Mouse (Mus musculus): ENCODE data around the gene Olfr1393.
A peak's percentile ranks its signal among the peaks of the same experiment; 100 is the strongest.
"Not testable (repeated sequence)": the region's sequence is repeated elsewhere in the genome, so short reads cannot be mapped to it uniquely, and the experiment has no call there.

Gene Olfr1393

GRCm38 (mm10) chr11:49251380-49251761 lies 26.7 kb upstream of the Olfr1393 start:
- DNase-seq, result no peak

GRCm38 (mm10) chr11:49252048-49252447 lies 26.1 kb upstream of the Olfr1393 start:
- no peak for DNase-seq

GRCm38 (mm10) chr11:49253035-49253434 lies 25.1 kb upstream of the Olfr1393 start:
- no peak for DNase-seq

- no peak for DNase-seq
Observed at GRCm38 (mm10) chr11:49259296-49259695, 18.8 kb upstream of the Olfr1393 start.

- no peak for DNase-seq
Observed at GRCm38 (mm10) chr11:49259829-49260228, 18.3 kb upstream of the Olfr1393 start.

- DNase-seq, result no peak
Observed at GRCm38 (mm10) chr11:49260598-49261312, 17.3 kb upstream of the Olfr1393 start.

- DNase-seq, result no peak
Observed at GRCm38 (mm10) chr11:49261313-49261855, 16.7 kb upstream of the Olfr1393 start.

- no peak for DNase-seq
Observed at GRCm38 (mm10) chr11:49262286-49262685, 15.8 kb upstream of the Olfr1393 start.

- DNase-seq, result no peak
Observed at GRCm38 (mm10) chr11:49263149-49263548, 15.0 kb upstream of the Olfr1393 start.

- no peak for DNase-seq
Observed at GRCm38 (mm10) chr11:49264081-49264480, 14.0 kb upstream of the Olfr1393 start.

GRCm38 (mm10) chr11:49264622-49265021 lies 13.5 kb upstream of the Olfr1393 start:
- DNase-seq, result no peak

- no peak for DNase-seq
Observed at GRCm38 (mm10) chr11:49265101-49265500, 13.0 kb upstream of the Olfr1393 start.

- DNase-seq, result no peak
Observed at GRCm38 (mm10) chr11:49266671-49267070, 11.4 kb upstream of the Olfr1393 start.

- no peak for DNase-seq
Observed at GRCm38 (mm10) chr11:49267316-49267715, 10.8 kb upstream of the Olfr1393 start.

GRCm38 (mm10) chr11:49267970-49268579 lies 10.0 kb upstream of the Olfr1393 start:
- DNase-seq, result no peak

GRCm38 (mm10) chr11:49269761-49270160 lies 8.3 kb upstream of the Olfr1393 start:
- DNase-seq, result no peak

GRCm38 (mm10) chr11:49270368-49270767 lies 7.7 kb upstream of the Olfr1393 start:
- no peak for DNase-seq

GRCm38 (mm10) chr11:49271334-49271733 lies 6.8 kb upstream of the Olfr1393 start:
- DNase-seq, result peak; percentile 57

GRCm38 (mm10) chr11:49273834-49274519 lies 4.1 kb upstream of the Olfr1393 start:
- DNase-seq, result no peak

GRCm38 (mm10) chr11:49284982-49285381 lies 6.9 kb downstream of the Olfr1393 start, which contains the start of gene Olfr1392:
Gene Olfr1392, plus strand, starts transcription at chr11:49285282.
- not testable (repeated sequence) for DNase-seq

- no peak for DNase-seq
Observed at GRCm38 (mm10) chr11:49287251-49287650, 9.1 kb downstream of the Olfr1393 start.

GRCm38 (mm10) chr11:49292777-49293176 lies 14.7 kb downstream of the Olfr1393 start:
- no peak for DNase-seq

- no peak for DNase-seq
Observed at GRCm38 (mm10) chr11:49304441-49304840, 26.3 kb downstream of the Olfr1393 start, which contains the start of gene Olfr10. Gene Olfr10, plus strand, starts transcription at chr11:49304741.

- not testable (repeated sequence) for DNase-seq
Observed at GRCm38 (mm10) chr11:49308547-49308946, 30.4 kb downstream of the Olfr1393 start.

All from cerebellum, adult 9-10 months (tissue).